Mouse (Mus musculus) monocyte, adult 59 days (primary cell): ENCODE data around the gene Usp18. TPM values are rescaled to one million over a fixed set of nuclear protein-coding genes. Genes with fewer than 3 reads are reported as not detected.

Source experiments
- total RNA-seq, 2 experiments: library from RNA; stranded (reverse); gene quantifications; one replicate each; pipeline ENCODE4 v1.2.4; 2023

The Usp18 gene
- 10 to 100 TPM; 11.8 to 17.2 TPM for total RNA-seq

DNA sequence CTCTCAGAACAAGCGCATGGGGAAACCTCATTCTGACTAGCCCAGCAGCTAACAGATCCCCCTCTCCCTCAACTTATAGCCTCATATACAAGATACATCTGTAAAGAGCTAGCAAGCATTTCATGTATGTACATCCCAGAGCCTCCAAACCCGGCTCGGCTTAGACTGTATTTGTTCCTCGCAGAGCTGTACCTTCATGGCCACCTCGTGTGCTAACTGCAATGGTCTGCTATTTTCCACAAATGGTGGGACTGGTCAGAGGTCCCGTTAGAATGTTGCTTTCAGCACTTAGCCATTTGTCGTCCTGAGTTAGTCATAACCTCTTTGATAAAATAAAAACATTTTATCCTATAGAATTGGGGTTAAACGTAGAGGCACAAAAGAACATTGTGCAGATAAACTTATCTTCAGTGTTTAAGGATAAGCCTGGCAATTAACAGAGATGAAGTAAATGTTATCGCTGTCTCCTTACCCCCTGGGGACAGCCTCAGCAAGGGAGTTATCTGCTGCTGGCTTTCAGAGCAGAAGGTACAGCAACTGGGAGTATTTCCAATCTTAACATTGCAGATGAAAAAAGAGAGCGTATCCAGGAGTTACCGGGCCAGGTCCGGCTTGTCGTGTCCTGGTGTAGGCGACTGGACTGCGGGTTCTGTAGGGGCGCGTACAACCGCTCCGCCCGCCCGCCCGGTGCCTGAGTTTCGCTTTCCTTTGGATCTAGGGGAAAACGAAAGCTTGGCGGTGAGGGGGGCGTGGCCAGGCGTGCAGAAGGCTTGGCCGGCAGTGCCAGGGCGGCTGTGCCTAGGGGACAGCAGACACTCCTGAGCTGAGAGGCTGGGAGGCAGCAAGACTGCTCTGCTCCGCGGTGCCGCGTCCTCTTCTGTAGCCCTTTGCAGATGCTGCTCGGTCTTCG lies at the start of gene Usp18:
Gene Usp18 (plus strand): TSS at position 780 of the 910 bp plus-strand sequence.

GRCm38 (mm10) chr6:121210149-121210925 lies 35.4 kb upstream of the Usp18 start, which contains the start of gene Tuba8:
TSS of gene Tuba8 (plus strand) at chr6:121210696.

DNA sequence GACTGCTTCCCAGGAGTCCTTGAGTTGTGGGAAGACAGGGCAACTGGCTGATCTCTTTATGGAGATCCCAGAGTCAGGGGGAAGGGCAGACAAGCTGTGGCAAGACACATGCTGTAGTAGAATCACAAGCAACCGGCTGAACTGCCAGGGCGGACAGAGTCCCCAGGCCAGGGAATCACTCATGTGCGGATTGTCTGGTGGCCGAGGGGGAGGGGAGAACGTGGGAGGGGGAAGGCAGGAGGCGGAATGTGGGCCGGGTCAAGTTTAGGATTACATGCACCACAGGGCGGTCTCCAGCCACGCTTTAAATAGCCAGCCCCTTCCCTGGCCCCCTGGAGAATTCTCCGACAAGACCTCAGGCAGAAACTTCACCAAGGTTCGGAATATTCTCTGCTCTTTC lies 54.2 kb downstream of the Usp18 start, which contains the start of gene Slc6a13:
Gene Slc6a13 (plus strand): TSS at position 274 of the 400 bp plus-strand sequence.

Other genes with a start within 250 kb of the Usp18 start
- 10 to 100 TPM; 15.2 to 19.3 TPM for gene Mical3, start 114.9 kb upstream of the Usp18 start, total RNA-seq
- 1 to 10 TPM; 7.7 TPM for gene Pex26, start 62.2 kb upstream of the Usp18 start, total RNA-seq
- gene Tuba8, start 35.2 kb upstream of the Usp18 start, total RNA-seq: not detected
- under 1 TPM; 0.50 to 0.70 TPM for gene Slc6a13, start 54.3 kb downstream of the Usp18 start, total RNA-seq
- 10 to 100 TPM; 15.0 to 19.0 TPM for gene Slc6a12, start 97.2 kb downstream of the Usp18 start, total RNA-seq
- gene Iqsec3, start 227.8 kb downstream of the Usp18 start, total RNA-seq: not detected